Mouse (Mus musculus) heart, postnatal 0 days (tissue): Measurements from ENCODE around the gene Dtymk. TPM values are rescaled to one million over a fixed set of nuclear protein-coding genes. Genes with fewer than 3 reads are reported as not detected.
"Not testable (repeated sequence)": the region's sequence is repeated elsewhere in the genome, so short reads cannot be mapped to it uniquely, and the experiment has no call there.

Experiments used
- ATAC-seq: fragments of 200-750 bp; cut with Nextera tagmentation; 2 replicates; pipeline ENCODE4 v1.8.0; 2017; ENCODE audit warnings: low read depth, moderate number of reproducible peaks, moderate library complexity; ENCODE audit not compliant: insufficient read depth
- DNase-seq: peaks from one replicate; pipeline ENCODE4 v3.0.0-alpha.2; 2016; ENCODE audit warnings: low spot score
- H3K27ac ChIP-seq: fragments of 300-500 bp; sonication (generic); 2 replicates; pipeline ENCODE4 v1.5.1; 2014; ENCODE audit warnings: low read depth, mild to moderate bottlenecking
- H3K27me3 ChIP-seq: fragments of 300-500 bp; sonication (generic); 2 replicates; pipeline ENCODE4 v1.6.1; 2014; ENCODE audit warnings: low read length, mixed read lengths; ENCODE audit not compliant: control insufficient read depth, insufficient read depth
- H3K36me3 ChIP-seq: fragments of 300-500 bp; sonication (generic); replicated peaks from 2 replicates; pipeline ENCODE4 v1.6.1; 2014; ENCODE audit warnings: low read length, mixed read lengths; ENCODE audit not compliant: control insufficient read depth, insufficient read depth
- H3K4me1 ChIP-seq: fragments of 300-500 bp; sonication (generic); 2 replicates; pipeline ENCODE4 v1.6.1; 2014; ENCODE audit warnings: antibody characterized with exemption; ENCODE audit not compliant: control insufficient read depth, insufficient read depth
- H3K4me2 ChIP-seq: fragments of 300-500 bp; sonication (generic); 2 replicates; pipeline ENCODE4 v1.6.1; 2014; ENCODE audit warnings: low read depth, mild to moderate bottlenecking, low read length, moderate library complexity
- H3K4me3 ChIP-seq: fragments of 300-500 bp; sonication (generic); 2 replicates; pipeline ENCODE4 v1.5.1; 2014; ENCODE audit warnings: low read depth, low read length
- H3K9ac ChIP-seq: fragments of 300-500 bp; sonication (generic); replicated peaks from 2 replicates; pipeline ENCODE4 v1.6.1; 2014; ENCODE audit warnings: low read depth, low read length, mixed read lengths
- H3K9me3 ChIP-seq: fragments of 300-500 bp; sonication (generic); replicated peaks from 2 replicates; pipeline ENCODE4 v1.6.1; 2016; ENCODE audit warnings: low read length; ENCODE audit not compliant: control insufficient read depth
- CTCF ChIP-seq: IDR thresholded peaks from 2 replicates; pipeline ENCODE4 v1.5.1; 2016; ENCODE audit warnings: antibody characterized with exemption, control low read depth, low read depth
- EP300 ChIP-seq: IDR thresholded peaks from 2 replicates; pipeline ENCODE4 v1.6.1; 2016; ENCODE audit warnings: antibody characterized with exemption, low read depth
- WGBS: fragments of 180-500 bp; shearing (Covaris S2); extraction: QIAGEN DNeasy Blood & Tissue Kit; methylation state at CpG from one replicate; pipeline ENCODE4 v1.1.7; 2014; 5-methylcytosine and 5-hydroxymethylcytosine counted together
- polyA plus RNA-seq: library from polyadenylated mRNA; unstranded; fragments of >200 nt; fragmentation: Nextera tagmentation; extraction: Ambion mirVana; gene quantifications from 2 replicates; pipeline ENCODE4 v1.2.1, GENCODE M21; 2015
- total RNA-seq: library from RNA; depleted of rRNA; stranded (reverse); fragments of >200 nt; gene quantifications from 2 replicates; pipeline ENCODE4 v1.2.3, GENCODE M21; 2014; ENCODE audit warnings: low replicate concordance; rRNA removed

Dtymk gene
- total RNA-seq (45.6 and 58.7 TPM in 2 replicates), polyA plus RNA-seq (86.7 and 94.8 TPM in 2 replicates)

- peak within 1 kb of the TSS; percentile 77 for H3K4me3 ChIP-seq
- H3K4me1 ChIP-seq, result peaks cover 27% of the 10 kb centered on the region
- H3K36me3 ChIP-seq, result peaks cover 40% of the 10 kb centered on the region
- H3K9ac ChIP-seq, result peak within 1 kb of the TSS; percentile 72
- DNase-seq (peak; percentile 97), ATAC-seq (peak; percentile 54)
- under 1% methylated on average over 42 of the region's 42 CpGs for WGBS
- no peaks in the 10 kb centered on the region for H3K9me3 ChIP-seq
- peak within 1 kb of the TSS; percentile 91 for H3K4me2 ChIP-seq
- no peaks in the 10 kb centered on the region for H3K27me3 ChIP-seq
- peak within 1 kb of the TSS; percentile 90 for H3K27ac ChIP-seq
- peak; percentile 68; the same call in 1 of the 2 replicates for TF ChIP-seq EP300
- TF ChIP-seq CTCF, result peak; percentile 49
Observed at GRCm38 (mm10) chr1:93801741-93802238, at the start of gene Dtymk. Gene Dtymk, minus strand, starts transcription at chr1:93801934.

- H3K9ac ChIP-seq, DNase-seq, H3K4me1 ChIP-seq, H3K4me2 ChIP-seq, H3K4me3 ChIP-seq, H3K36me3 ChIP-seq, H3K9me3 ChIP-seq, H3K27me3 ChIP-seq, H3K27ac ChIP-seq: not testable (repeated sequence)
- WGBS, result 47% methylated on average over 1 of the region's 3 CpGs
- peak; percentile 66; the same call in 1 of the 2 replicates for ATAC-seq
Observed at GRCm38 (mm10) chr1:93845766-93846366, 44.1 kb upstream of the Dtymk start.

GRCm38 (mm10) chr1:93838569-93838968 is 36.8 kb upstream of the Dtymk start:
- not testable (repeated sequence) for H3K4me2 ChIP-seq, H3K9ac ChIP-seq, H3K4me1 ChIP-seq, H3K36me3 ChIP-seq, H3K9me3 ChIP-seq, H3K4me3 ChIP-seq, DNase-seq, H3K27ac ChIP-seq, H3K27me3 ChIP-seq, ATAC-seq
- WGBS, result 80% methylated on average over 8 of the region's 8 CpGs

- no peak for ATAC-seq
- Histone ChIP-seq H3K9me3 (no peaks in the 10 kb centered on the region), H3K9ac (no peak overlapping the region), H3K27ac (no peak overlapping the region), H3K4me1 (no peaks in the 10 kb centered on the region), H3K36me3 (no peaks in the 10 kb centered on the region), H3K4me2 (no peak overlapping the region), H3K4me3 (no peak overlapping the region), H3K27me3 (no peaks in the 10 kb centered on the region)
- 88% methylated on average over 7 of the region's 8 CpGs for WGBS
- DNase-seq, result no peak
- TF ChIP-seq CTCF (no peak), EP300 (no peak)
Observed at GRCm38 (mm10) chr1:93837335-93837734, 35.6 kb upstream of the Dtymk start.

- H3K4me3 ChIP-seq, result no peak overlapping the region
- WGBS, result 92% methylated on average over 2 of the region's 2 CpGs
- DNase-seq (no peak), ATAC-seq (no peak)
- TF ChIP-seq CTCF (no peak), EP300 (no peak)
- no peak overlapping the region for H3K4me2 ChIP-seq
- no peak overlapping the region for H3K9ac ChIP-seq
- H3K27me3 ChIP-seq, result no peaks in the 10 kb centered on the region
- no peaks in the 10 kb centered on the region for H3K9me3 ChIP-seq
- no peak overlapping the region for H3K27ac ChIP-seq
- H3K36me3 ChIP-seq, result no peaks in the 10 kb centered on the region
- H3K4me1 ChIP-seq, result no peaks in the 10 kb centered on the region
Observed at GRCm38 (mm10) chr1:93836532-93836913, 34.8 kb upstream of the Dtymk start.

GRCm38 (mm10) chr1:93835876-93836531 is 34.3 kb upstream of the Dtymk start:
- no peak for TF ChIP-seq CTCF
- no peak for TF ChIP-seq EP300
- DNase-seq (no peak), ATAC-seq (no peak)
- no peak overlapping the region for H3K4me3 ChIP-seq
- H3K9me3 ChIP-seq, result no peaks in the 10 kb centered on the region
- WGBS, result 80% methylated on average over 6 of the region's 6 CpGs
- no peak overlapping the region for H3K27ac ChIP-seq
- H3K9ac ChIP-seq, result no peak overlapping the region
- H3K4me1 ChIP-seq, result no peaks in the 10 kb centered on the region
- H3K36me3 ChIP-seq, result no peaks in the 10 kb centered on the region
- H3K27me3 ChIP-seq, result no peaks in the 10 kb centered on the region
- H3K4me2 ChIP-seq, result no peak overlapping the region
